Mouse (Mus musculus): ENCODE results near the gene Cabp4.

Gene Cabp4

GRCm38 (mm10) chr19:4102626-4103025, 41.2 kb downstream of the Cabp4 start:
- no peak for DNase-seq (ENCODE audit: low spot score in 2 of 2)

DNA sequence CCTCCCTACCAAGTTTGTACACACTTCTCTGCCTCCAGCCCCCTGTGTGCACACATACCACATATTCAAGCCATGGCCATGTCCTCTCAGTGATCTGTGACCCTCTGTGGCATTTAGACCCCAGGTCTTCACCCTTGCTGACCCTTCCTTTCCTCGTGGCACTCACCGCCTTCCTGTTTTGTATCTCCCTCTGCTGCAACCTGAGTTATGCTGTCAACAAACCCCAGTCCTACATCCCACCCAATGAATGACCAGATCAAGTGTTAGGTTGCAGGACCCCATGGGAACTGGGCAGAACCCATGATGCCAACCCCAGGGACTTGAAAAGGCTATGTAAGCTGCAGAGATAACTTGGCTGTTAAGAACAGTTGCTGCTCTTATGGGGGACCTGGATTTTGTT, 41.8 kb downstream of the Cabp4 start:
- no peak for DNase-seq (ENCODE audit: low spot score in 2 of 2)

GRCm38 (mm10) chr19:4101466-4101865, 42.4 kb downstream of the Cabp4 start:
- DNase-seq (ENCODE audit: low spot score in 2 of 2) = no peak

GRCm38 (mm10) chr19:4100718-4101261, 43.0 kb downstream of the Cabp4 start:
- peak in 1 of 2 experiments; percentile 69 for DNase-seq (ENCODE audit: low spot score in 2 of 2)

- DNase-seq (ENCODE audit: low spot score in 2 of 2) = peak in 1 of 2 experiments; percentile 49
These were observed 43.8 kb downstream of the Cabp4 start, which contains the start of gene Pitpnm1 for GRCm38 (mm10) chr19:4099837-4100717. TSS of gene Pitpnm1 (plus strand) at chr19:4099998.

DNA sequence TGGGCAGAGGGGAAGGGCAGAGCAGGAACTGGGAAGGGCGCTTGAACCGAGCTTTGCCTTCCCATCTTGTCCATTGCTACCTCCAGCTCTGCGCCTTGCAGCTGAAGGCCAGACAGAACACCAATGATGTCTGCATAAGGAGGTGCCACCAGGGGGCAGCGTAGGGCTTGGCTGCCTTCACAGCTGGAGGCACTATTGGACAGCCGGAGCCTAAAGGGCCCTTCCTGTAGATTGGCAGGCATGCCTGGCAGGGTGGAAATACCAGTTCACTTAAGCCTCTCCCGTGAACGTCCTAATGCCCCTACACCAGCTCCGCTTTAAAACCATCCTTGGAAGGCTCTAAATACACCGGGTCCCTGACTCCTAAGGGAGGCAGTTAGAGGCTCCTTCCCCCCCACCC, 44.8 kb downstream of the Cabp4 start:
- DNase-seq (ENCODE audit: low spot score in 2 of 2) = peak in 1 of 2 experiments; percentile 95

- DNase-seq (ENCODE audit: low spot score in 2 of 2) = no peak
These were observed 45.4 kb downstream of the Cabp4 start for GRCm38 (mm10) chr19:4098426-4098825.

- DNase-seq (ENCODE audit: low spot score in 2 of 2) = no peak
These were observed 46.4 kb downstream of the Cabp4 start for GRCm38 (mm10) chr19:4097441-4097825.

GRCm38 (mm10) chr19:4096642-4097440, 47.0 kb downstream of the Cabp4 start, which contains the start of gene Cdk2ap2:
TSS of gene Cdk2ap2 (plus strand) at chr19:4097182.
- DNase-seq (ENCODE audit: low spot score in 2 of 2) = peak; percentile 98 to 100

DNA sequence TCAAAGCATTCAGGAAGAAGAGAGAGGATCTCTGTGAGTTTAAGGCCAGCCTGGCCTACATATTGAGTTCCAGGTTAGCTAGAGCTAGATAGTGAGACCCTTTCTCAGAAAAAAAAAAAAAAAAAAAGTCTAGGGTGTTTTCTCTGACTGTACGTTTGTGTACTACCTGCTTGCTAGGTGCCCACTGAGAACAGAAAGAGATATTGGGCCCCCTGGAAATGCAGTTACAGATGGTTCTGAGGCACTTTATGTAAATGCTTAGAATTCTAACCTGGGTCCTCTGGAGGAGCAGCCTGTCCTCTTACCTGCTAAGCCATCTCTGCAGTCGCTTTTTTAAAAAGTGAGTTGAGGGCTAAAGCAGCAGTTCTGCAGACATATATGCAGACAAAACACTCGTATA, 48.0 kb downstream of the Cabp4 start:
- no peak for DNase-seq (ENCODE audit: low spot score in 2 of 2)

- DNase-seq (ENCODE audit: low spot score in 2 of 2) = no peak
These were observed 49.0 kb downstream of the Cabp4 start for GRCm38 (mm10) chr19:4094774-4095303.

- DNase-seq (ENCODE audit: low spot score in 2 of 2) = no peak
These were observed 49.5 kb downstream of the Cabp4 start for GRCm38 (mm10) chr19:4094348-4094747.

- no peak for DNase-seq (ENCODE audit: low spot score in 2 of 2)
These were observed 50.1 kb downstream of the Cabp4 start for GRCm38 (mm10) chr19:4093772-4094171.

- DNase-seq (ENCODE audit: low spot score in 2 of 2) = no peak
These were observed 51.1 kb downstream of the Cabp4 start for GRCm38 (mm10) chr19:4092750-4093149.

- DNase-seq (ENCODE audit: low spot score in 2 of 2) = no peak
These were observed 52.5 kb downstream of the Cabp4 start for GRCm38 (mm10) chr19:4091383-4091782.

GRCm38 (mm10) chr19:4090446-4090845, 53.4 kb downstream of the Cabp4 start:
- DNase-seq (ENCODE audit: low spot score in 2 of 2) = no peak

DNA sequence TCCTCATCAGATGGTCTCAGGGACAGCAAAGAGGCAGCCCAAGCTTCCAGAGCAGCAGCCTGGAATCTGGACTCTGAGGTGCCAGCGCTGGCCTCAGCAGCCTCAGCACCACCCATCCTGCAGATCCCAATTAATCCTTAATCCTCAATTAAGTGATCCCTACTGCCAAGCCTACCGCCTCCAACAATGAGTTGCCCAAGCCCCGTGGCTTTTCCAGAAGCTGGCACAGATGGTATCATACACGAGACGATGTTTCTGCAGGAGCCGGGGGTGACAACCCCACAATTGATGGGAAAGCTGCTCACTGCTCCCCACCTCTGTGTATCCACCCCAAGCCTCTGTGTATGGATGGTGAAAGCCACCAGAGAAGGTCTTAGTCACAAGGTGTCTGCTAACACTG, 54.7 kb downstream of the Cabp4 start:
- no peak for DNase-seq (ENCODE audit: low spot score in 2 of 2)

GRCm38 (mm10) chr19:4088146-4088545, 55.7 kb downstream of the Cabp4 start:
- no peak for DNase-seq (ENCODE audit: low spot score in 2 of 2)

GRCm38 (mm10) chr19:4087090-4087489, 56.7 kb downstream of the Cabp4 start:
- DNase-seq (ENCODE audit: low spot score in 2 of 2) = no peak

DNA sequence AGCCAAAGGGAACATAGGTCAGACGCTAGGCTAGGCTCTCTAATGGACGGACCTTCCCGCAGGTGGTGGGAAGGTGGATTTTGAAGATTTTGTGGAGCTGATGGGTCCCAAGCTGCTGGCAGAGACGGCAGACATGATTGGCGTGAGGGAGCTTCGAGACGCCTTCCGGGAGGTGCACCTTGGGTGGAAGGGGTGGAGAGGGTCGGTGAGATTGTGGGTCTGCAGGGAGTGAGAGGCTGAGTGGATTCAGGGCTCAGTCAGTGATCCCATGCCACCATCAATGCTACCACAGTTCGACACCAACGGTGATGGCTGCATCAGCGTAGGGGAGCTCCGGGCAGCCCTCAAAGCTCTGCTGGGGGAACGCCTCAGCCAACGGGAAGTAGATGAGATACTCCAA, 57.7 kb downstream of the Cabp4 start:
- no peak for DNase-seq (ENCODE audit: low spot score in 2 of 2)
